Mouse (Mus musculus): ENCODE data around the gene Sowahc.

The Sowahc gene

DNA sequence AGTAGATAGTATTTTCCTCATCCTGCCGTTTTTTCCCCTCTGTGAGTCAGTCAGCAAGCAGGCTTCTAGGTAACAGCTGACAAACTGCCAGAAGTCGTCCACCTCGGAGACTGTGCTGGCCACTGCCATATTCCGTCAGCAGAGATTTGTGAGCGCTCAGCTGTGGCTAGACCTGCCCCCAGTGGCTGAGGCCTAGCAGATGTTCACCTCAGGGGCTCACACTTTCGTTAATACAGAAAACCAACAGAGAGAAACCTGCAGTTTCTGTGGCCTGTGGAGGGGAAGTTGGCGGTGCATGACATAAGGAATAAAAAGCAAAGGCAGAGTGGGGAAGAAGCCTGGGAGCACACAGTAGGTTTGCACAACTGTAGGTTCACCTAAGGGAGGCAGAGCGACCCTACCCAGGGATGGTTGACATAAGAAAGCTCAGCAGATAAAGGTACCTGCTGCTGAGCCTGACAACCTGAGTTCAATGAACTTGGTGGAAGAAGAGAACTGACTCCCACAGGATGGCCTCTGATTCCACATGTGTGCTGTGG is 31.9 kb downstream of the Sowahc start:
- no peak for DNase-seq (ENCODE audit: low spot score)

DNA sequence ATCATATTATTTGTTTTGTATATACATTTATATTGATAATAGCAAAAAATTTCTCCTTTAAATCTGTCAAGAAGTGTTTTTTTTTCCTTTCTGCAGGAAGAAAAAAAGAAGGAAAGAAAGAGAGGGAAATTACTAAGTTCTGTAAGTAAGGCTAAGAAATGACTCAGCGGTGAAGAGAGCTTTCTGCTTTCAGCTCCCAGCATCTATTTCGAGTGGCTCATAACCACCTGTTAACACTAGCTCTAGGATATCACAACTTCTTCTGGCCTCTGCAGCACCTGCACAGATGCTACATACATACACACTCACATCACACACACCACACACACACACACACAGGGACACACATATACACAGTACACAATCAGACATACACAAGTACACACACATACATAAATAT is 34.8 kb downstream of the Sowahc start:
- DNase-seq (ENCODE audit: low spot score) = no peak

DNA sequence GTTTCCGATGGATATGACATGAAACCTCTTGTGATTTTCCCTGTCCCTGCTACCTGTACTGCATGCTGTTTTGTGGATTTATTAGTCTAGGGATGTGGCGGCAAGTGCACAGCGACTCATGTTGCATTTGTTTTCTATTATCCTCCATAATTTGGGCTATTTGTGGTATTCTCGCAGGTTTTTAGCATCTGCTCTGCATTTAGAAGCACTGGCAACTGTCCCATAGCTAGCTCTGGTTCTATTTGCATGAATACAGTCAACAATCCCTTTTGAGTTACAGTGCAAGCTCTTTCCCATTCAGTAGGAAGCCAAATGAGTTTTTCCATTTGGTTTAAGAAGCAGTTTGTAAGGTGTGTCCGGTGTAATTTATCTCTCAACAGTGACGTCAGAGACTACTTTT is 37.8 kb downstream of the Sowahc start:
- DNase-seq (ENCODE audit: low spot score) = no peak

DNA sequence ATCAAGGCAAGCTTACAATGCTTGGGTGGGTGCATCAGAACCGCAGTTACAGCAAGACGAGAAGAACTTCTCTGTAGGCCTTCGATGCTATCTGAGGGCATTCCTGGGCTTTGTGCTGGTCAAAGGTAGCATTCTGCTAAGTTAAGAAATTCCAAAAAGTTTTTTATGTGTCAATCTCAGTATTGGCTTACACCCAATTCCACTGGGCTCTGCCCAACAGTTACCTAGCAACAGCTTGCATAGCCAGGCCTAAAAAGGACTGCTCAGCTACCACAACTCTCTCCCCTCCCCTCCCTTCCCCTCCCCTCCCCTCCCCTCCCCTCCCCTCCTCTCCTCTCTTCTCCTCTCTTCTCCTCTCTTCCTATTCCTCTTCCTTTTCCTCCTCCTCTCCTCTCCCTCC is 39.9 kb downstream of the Sowahc start:
- no peak for DNase-seq (ENCODE audit: low spot score)

GRCm38 (mm10) chr10:59262021-59262420 is 40.3 kb downstream of the Sowahc start:
- no peak for DNase-seq (ENCODE audit: low spot score)

GRCm38 (mm10) chr10:59262979-59263378 is 41.2 kb downstream of the Sowahc start:
- no peak for DNase-seq (ENCODE audit: low spot score)

DNA sequence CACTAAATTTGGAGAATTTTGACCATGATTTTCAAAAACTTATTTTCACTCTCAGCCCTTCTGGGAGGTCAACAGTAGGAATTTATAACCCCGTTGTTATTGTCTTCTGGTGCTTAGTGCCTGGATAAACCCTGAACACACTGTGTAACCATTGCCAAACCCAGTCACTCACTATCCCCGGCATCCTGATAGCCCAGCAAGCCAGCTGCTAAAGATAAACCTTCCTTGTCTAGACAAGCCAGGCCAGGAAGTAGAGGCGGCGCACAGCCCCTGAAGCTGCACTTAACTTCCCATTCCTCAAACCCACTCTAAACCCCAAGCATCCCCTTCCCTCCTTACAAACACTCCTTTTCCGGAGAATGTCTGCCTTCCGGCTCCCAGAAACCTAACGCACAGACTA is 43.3 kb downstream of the Sowahc start:
- no peak for DNase-seq (ENCODE audit: low spot score)

GRCm38 (mm10) chr10:59265674-59266073 is 43.9 kb downstream of the Sowahc start:
- DNase-seq (ENCODE audit: low spot score) = no peak

- peak; percentile 66 for DNase-seq (ENCODE audit: low spot score)
Measured at GRCm38 (mm10) chr10:59266097-59266496, 44.3 kb downstream of the Sowahc start.

- DNase-seq (ENCODE audit: low spot score) = no peak
Measured at GRCm38 (mm10) chr10:59267275-59267674, 45.5 kb downstream of the Sowahc start.

- no peak for DNase-seq (ENCODE audit: low spot score)
Measured at GRCm38 (mm10) chr10:59268109-59268508, 46.4 kb downstream of the Sowahc start.

- DNase-seq (ENCODE audit: low spot score) = no peak
Measured at GRCm38 (mm10) chr10:59268754-59269153, 47.0 kb downstream of the Sowahc start.

DNA sequence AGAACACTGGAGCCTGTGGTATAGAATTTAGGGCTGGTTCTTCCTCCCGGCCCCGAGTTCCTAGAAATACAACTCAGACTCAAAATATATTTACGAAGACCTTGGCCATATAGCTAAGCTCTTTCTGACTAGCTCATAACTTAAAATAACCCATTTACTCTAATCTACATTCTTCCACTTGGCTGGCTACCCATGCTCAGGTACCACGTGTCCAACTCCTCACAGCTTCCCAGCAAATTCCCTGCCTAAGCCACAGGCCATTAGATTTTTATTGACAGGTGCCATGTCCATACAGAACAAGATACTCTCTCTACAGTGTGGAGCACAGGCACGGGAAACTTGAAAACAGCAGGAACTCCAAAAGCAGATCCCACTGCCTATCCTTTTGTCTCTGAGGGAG is 54.0 kb downstream of the Sowahc start:
- no peak for DNase-seq (ENCODE audit: low spot score)

All from urinary bladder, postnatal 25 days (tissue).